Mouse (Mus musculus) E14TG2a.4 (cell line): ENCODE results near the gene Gm49380.

Experiments
- CTCF ChIP-seq: conservative IDR thresholded peaks from 2 replicates; pipeline ENCODE4 v1.5.1; 2014; ENCODE audit warnings: low read length
- POU5F1 ChIP-seq: IDR thresholded peaks from 2 replicates; pipeline ENCODE4 v1.6.1; 2014; ENCODE audit warnings: low read length, borderline replicate concordance

GRCm38 (mm10) chr9:44084236-44084635 is 29.1 kb downstream of the Gm49380 start:
- TF ChIP-seq CTCF (no peak), POU5F1 (no peak)
